Mouse (Mus musculus) fat pad, adult 2 months (tissue): ENCODE measurements around the gene Spata22.
"Not testable (repeated sequence)": the region's sequence is repeated elsewhere in the genome, so short reads cannot be mapped to it uniquely, and the experiment has no call there.

Source experiments
- DNase-seq: peaks from one replicate; pipeline ENCODE4 v3.0.0-alpha.2; 2011; ENCODE audit warnings: low read depth, low spot score; ENCODE audit errors: extremely low read depth

Gene Spata22

DNA sequence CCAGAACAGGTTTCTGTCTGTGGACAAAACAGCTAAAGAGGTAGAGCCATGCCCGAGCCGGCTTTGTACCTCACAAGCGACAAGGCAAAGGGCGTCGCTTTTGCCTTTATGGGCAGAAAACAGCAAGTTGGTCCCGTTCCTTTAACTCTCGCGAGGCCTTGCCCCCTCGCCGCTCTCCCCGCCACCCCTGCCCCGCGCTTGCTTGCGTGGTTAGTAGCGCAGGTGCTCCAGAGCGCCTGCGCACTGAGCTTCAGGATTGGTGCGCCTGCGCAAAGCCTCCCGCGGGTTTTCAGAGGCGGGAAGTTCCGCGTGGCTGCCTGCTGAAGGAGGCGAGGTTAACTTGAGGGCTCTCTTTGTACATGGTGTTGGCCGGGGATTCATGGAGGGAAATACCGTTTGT, at the start of gene Spata22, which contains the start of the genes Aspa and Gm49340:
Gene Spata22, plus strand, starts transcription at position 300 of the 400 bp plus-strand sequence.
Gene Aspa, minus strand, starts transcription at position 155 of the 400 bp plus-strand sequence.
Gene Gm49340, plus strand, starts transcription at position 300 of the 400 bp plus-strand sequence.
- no peak for DNase-seq

DNA sequence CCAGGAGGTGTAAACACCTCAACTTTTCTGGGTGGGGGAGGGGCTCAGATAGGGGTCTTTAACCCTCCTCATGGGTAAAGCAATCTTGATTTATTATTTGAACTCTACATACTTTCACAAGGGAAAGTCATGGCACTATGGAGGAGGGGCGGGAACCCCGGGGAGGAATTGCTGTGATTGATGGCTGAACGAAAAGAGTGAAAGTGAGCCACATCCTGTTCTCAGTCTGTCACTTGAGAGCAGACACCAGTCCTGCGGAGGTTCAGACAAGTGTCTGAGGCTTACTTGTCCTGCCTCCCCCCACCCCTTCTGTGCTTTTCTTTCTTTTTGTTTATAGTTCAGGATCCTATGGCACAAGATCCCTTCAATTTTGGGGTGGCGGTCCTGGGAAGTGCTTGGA, 48.8 kb upstream of the Spata22 start:
- DNase-seq, result no peak

DNA sequence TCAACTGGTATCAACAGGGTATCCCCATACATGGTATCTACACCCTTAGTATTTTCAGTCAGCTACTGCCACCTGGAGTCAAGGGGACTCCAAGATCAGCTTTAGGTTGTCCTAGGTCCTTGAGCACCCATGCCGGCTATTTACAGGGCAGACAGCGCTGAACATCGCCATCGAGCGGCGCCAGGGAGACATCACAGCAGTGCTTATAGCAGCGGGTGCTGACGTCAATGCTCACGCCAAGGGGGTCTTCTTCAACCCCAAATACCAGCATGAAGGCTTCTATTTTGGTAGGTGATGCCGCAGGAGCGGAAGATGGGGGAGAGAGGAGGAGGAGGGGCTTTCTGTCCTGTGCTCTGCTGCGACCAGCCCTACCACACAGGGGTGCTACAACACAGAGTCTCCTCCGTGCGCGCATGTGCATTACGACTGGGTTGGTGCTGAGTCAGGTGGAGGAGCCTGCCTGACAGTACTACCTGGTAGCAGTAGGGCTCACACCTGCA, 48.0 kb upstream of the Spata22 start:
- no peak for DNase-seq

DNA sequence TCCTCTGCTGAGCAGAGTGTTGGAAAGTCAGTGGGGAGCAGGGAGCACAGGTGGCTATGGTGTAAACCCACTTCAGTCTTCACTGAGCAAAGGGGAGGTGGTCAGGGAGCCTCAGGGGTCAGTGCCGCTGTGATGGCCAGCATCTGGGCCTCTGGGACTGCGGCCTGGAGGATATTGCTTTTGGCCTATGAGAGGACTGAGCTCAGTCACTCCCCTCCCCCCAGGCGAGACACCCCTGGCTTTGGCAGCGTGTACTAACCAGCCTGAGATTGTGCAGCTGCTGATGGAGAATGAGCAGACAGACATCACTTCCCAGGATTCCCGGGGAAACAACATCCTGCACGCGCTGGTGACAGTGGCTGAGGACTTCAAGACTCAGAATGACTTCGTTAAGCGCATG, 46.2 kb upstream of the Spata22 start:
- no peak for DNase-seq

DNA sequence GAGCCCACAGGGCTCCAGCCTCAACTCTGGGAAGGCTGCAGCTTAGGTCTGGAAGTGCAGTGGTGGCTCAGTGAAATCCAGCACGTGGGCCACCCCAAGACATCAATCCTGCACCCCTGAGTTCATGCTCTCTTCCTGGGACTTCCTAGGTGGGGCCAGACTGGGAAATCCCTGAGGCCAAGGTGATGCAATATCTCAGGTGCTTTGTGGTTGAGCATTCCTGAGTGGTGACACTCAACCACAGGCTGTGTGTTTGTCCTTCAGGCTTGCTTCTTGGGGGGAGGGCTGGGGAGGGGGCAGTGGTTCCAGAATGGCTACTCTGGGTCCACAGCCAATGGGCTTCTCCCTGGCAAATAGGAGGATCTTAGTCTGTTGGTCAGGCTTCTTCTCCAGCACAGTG, 45.6 kb upstream of the Spata22 start:
- DNase-seq, result no peak

DNA sequence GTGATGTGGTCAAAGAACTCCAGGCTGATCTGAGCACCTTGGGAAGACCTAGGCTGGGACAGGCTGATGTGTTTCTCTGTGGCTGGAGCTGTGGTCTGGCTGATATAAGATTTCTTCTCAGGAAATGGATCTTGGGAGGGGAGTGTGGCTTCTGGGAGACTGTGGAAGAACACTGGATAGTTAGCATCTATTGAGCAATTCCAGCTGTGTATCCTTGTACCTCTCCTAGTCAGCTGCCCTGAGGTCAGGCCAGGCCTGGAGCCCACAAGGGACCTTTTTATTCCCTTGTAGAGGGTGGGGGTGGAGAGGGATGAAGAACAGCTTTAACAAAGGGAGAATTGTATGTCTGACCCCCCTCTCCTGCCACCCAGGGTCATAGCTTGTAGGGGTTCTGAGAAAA, 45.2 kb upstream of the Spata22 start:
- DNase-seq, result no peak

DNA sequence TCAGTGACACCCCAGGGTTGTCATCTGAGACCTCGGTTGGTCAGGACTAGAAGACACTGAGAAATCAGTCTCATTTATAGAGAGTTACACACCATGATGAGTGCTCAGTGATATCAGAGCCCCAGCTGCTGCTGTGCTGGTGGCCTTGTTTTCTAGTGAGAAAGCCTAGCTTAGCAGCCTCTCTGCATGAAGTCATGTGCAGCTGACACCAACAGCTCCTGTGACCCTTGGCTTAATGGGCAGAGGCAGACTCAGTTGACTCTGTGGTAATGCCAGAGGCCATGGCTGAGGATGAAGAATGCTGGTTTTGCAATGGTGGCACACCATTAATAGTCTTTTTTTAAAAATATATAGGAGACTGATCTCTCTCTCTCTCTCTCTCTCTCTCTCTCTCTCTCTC, 39.9 kb upstream of the Spata22 start:
- no peak for DNase-seq

DNA sequence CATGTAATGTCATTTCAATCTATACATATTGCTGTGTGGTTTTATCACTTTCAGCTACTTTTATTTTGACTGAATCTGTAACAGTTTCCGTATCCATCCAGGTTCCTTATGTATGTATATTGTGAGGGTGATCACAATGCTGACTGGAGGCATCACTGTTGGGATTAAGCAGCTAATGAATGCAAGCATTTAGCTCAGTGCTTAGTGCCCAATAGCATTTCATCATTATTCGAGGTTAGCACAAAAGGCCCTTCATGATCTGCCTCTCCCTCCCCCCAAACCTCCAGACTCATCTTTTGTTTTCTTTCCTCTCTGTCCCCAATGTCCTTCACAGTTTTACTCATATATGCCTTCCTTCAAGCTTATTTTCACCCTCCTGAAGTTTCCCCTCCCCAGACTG, 26.4 kb upstream of the Spata22 start:
- DNase-seq, result no peak

DNA sequence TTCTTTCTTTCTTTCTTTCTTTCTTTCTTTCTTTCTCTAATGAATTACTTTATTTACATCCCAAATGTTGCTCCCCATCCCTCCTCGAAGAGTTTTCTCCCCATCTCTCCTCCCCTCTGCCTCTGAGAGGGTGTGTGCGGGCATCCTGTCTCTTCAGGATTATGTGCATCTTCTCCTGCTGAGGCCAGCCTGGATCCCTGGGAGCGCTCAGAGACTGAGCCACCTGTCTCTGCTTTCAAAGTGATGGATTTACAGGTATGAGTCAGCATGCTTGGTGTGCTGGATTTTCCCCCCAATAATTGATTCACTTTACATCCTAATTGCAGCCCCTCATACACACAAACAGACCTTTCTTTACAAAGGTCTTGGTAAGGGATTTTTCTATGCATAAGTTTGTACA, 13.6 kb upstream of the Spata22 start:
- DNase-seq, result no peak

DNA sequence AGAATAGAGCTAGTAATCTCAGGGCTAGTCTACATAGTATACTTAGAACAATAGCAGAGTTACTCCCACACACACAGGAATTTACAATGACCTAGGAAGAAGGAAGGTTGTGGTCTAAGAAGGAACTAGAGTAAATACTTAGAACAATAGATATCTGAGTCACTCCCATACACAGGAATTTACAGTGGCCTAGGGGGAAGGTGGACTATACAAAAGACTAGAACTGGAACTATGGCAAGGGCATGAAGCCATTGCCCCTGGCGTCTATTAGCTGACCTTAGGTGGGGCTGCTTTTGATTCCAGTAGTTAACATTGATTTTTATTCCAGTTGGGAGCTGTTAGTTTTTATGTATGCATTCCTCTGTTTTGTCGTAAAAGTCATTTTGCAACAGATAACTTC, 11.0 kb upstream of the Spata22 start:
- DNase-seq, result peak; percentile 3

DNA sequence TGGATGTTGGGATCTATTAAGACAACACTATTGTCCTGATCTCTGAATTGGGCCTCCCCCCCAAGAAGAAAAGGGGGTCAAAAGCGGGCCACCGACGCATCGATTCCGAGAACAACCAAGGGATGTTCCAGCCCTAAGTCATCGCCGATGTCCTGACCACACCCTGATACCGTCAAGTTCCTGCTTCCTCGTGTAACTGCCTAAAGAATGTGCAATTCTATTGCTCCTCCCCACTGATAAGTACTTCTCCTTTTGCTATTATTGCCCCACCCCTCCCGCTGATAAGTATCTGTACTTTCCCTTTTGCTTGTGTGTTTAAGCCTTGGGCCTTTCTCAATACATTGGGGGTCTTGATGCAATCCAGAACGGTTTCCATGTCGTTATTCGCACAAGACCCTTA, 8.5 kb upstream of the Spata22 start:
- not testable (repeated sequence) for DNase-seq

DNA sequence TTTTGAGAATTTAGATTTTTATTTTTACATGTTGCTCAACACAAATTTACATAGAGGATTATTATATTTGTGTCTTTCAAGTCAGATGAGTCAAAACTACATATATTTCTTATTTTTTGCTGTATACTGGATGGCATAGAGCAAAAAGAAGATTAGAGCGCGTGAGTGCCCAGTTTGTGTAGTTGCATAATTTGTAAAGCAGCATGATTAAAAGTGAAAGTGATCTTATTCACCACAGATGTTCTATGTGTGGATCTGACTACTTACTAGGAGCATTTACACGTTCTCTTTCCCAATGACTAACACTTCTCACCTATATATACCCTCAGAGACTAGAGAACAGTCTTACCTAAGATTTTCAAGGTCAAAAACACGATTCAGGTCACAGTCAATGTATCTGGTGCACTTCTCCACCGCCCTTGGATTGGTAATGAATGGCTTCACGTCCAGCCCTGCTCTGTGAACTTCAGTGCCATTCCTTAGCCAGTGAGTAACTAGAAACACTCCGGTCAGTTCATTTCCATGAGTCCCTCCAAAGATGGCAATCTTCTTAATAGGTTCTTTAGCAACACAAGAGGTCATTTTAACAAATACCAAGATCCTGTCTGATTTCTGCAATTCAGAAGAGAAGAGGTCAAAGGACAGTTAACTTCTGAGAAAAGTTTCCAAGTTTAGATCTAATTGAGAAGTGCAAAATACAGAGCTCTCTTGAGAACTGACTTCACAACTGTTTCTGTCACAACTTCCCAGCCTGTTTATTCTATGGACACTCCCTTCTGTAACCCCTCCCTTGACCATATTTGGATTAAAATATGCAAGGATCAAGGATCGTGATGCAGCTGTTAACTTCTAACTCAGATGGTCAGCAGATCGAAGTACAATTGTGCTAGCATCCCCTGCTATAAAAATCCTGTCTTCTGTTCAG, 5.4 kb upstream of the Spata22 start:
- no peak for DNase-seq

DNA sequence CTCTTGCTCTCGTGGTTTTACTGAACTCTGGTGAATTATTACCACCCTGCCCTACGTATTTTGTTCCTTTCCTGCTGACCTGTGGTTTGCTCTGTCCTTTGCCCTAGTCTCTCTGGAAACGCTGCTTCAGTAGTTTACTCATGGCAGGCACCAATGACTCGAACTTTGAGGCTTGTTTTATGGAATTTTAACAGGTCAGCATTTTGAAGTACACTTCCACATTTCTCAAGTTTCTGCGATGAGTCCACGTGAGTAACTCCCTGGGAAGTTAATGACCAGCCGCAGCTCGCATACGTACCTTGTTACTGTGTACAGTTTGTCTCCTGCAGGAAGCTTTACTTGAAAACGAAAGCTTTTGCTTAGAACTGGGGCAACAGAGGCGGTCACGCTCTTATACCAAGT, 3.1 kb upstream of the Spata22 start:
- DNase-seq, result no peak

DNA sequence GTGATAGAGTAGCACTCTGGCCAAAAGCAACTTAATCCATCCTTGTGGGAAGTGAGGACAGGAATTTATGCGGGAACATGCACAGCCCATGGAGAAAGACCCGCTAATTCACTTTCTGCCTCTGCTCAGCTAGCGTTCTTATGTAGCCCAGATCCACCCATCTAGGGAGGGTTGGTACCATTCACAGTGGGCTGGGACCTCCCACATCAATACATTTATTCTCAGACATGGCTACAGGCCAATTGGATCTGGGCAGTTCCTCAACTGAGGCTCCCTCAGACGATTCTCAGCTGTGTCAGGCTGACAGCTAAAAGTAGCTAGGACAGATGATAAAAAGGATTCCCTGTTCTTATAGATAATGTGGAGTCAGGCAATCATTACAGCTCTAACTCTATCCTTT, 2.2 kb upstream of the Spata22 start:
- no peak for DNase-seq

DNA sequence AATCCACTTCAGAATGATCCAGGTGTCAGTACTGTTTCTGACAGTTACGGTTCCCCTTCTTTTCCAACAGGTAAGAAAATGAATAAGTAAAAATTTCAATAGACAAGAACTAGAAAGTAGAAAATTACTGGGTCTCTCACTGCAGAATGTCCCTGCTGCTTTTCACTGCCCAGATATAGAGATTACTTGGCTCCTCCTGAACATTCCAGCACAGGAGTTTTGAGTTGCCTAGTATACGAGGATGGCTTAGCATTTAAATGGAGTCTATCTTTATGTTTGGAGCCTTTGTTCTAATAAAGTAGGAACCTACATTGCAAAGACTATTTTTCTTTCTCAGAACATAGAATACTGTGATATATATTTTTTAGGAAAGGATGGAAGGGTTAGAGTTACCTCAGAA, 3.8 kb downstream of the Spata22 start:
- DNase-seq, result no peak

DNA sequence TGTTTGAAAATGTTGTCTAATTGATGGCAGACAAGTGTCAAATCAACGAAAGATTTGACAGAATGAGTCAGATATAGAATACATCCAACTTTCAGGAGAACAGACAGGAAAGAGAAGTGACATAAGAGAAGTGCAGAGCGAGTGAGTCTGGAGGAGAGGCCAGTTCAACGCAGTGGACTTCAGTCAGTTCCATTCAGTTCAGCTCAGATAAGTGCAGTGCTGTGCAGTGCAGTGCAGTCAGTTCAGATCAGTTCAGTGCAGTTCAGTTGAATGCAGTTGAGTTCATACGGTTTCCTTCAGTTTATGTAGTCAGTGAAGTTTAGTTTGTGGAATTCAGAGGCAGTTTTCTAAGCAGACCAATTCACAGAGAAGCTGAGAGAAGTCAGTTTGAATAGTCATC, 7.4 kb downstream of the Spata22 start:
- no peak for DNase-seq

DNA sequence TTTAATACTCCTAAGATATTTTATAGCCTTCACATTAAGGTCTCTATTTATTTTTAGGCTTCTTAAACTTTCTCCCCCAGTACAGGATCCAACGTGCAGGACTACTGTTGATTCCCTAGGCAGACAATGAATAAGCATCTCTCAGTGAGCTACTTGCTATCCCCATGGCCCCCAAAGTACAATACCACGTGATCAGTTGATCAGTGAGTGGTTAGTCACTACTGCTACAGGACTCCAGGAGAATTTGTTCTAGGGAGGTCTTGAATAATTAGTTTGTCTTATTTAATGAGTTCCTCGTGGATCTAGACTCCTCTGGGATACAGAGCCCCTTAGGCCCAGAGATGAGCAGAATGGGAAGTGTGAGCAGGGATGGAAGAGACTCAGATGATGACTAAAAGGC, 20.9 kb downstream of the Spata22 start, which contains the start of gene Olfr20:
Gene Olfr20, plus strand, starts transcription at position 301 of the 400 bp plus-strand sequence.
- DNase-seq, result no peak

DNA sequence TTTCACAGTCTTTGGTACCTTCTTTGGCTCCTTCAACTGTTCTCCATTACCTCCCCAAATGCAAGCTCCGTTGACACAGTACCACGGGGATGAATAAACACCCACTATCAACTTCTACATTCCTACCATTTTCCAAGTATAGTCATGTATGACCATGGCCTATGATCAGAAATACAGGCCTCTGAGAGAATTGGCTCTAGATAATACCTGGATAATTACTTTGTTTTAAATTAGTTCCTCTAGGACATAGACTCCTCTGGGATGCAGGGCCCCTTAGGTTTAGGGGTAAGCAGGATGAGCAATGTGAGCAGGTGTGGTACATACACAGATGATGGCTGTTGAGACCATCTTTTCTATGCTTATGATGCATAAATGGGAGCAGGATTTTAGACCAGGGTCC, 41.4 kb downstream of the Spata22 start, which contains the start of gene Olfr376:
Gene Olfr376, plus strand, starts transcription at position 301 of the 400 bp plus-strand sequence.
- DNase-seq, result no peak

DNA sequence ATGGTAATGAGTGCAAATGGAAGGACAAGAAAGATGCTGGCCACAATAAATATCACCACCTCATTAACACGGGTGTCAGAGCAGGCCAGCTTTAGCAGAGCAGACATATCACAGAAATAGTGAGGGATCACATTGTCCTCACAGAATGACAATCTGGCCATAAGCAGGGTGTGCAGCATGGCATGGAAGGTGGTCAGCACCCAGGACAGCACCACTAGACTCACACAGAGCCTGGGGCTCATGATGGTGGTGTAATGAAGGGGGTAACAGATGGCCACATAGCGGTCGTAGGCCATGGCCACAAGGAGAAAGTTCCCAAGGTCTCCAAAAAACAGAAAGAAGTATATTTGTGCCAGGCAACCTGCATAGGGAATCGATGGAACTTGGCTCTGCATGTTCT, 65.8 kb downstream of the Spata22 start:
- DNase-seq, result no peak
